Mouse (Mus musculus): ENCODE data around the gene Isy1.

- TF ChIP-seq CTCF (IDR thresholded peaks at IDR 0.05; ENCODE audit: control insufficient read depth, insufficient read depth, insufficient replicate concordance, low read depth, low read length), result no peak
- no peak for TF ChIP-seq POLR2A (IDR thresholded peaks at IDR 0.05; ENCODE audit: control insufficient read depth, low read depth, low read length)
These were observed 14.8 kb upstream of the Isy1 start for GRCm38 (mm10) chr6:87853446-87853845.
